Mouse (Mus musculus): ENCODE measurements at regions not wholly inside any gene's neighbourhood (a gene's known extent, or its start where the extent isn't known, plus 50 kb on each side); places are given as distances from the start of the nearest gene placed in this dataset.

- no peaks in the 10 kb centered on the region for H3K36me3 ChIP-seq
Observed at GRCm38 (mm10) chr15:87108411-87108810, 435.7 kb upstream of the Fam19a5 start.

GRCm38 (mm10) chr15:87122656-87123055, 421.4 kb upstream of the Fam19a5 start:
- Histone ChIP-seq H3K4me3 (no peak overlapping the region), H3K27me3 (no peaks in the 10 kb centered on the region), H3K27ac (no peak overlapping the region), H3K4me1 (no peaks in the 10 kb centered on the region), H3K4me2 (replicated peaks) (no peak overlapping the region), H3K9ac (no peak overlapping the region), H3K36me3 (no peaks in the 10 kb centered on the region), H3K9me3 (no peaks in the 10 kb centered on the region)
- no peak for ATAC-seq (ENCODE audit: insufficient number of reproducible peaks, insufficient read depth, low FRiP score, low TSS enrichment)
- 27% methylated on average over 4 of the region's 4 CpGs for WGBS

More at GRCm38 (mm10) chr15:87108411-87108810, 435.7 kb upstream of the Fam19a5 start:
- H3K4me3 ChIP-seq: no peak overlapping the region
- no peak overlapping the region for H3K9ac ChIP-seq
- H3K9me3 ChIP-seq: no peaks in the 10 kb centered on the region
- H3K4me2 ChIP-seq (replicated peaks): no peak overlapping the region
- no peaks in the 10 kb centered on the region for H3K4me1 ChIP-seq
- no peaks in the 10 kb centered on the region for H3K27me3 ChIP-seq
- 82% methylated on average over 7 of the region's 7 CpGs for WGBS
- no peak overlapping the region for H3K27ac ChIP-seq
- no peak for ATAC-seq (ENCODE audit: insufficient number of reproducible peaks, insufficient read depth, low FRiP score, low TSS enrichment)

- WGBS: 50% methylated on average over 6 of the region's 6 CpGs
- H3K9me3 ChIP-seq: no peaks in the 10 kb centered on the region
- no peak overlapping the region for H3K4me3 ChIP-seq
- H3K27me3 ChIP-seq: no peaks in the 10 kb centered on the region
- no peak overlapping the region for H3K4me2 ChIP-seq (replicated peaks)
- no peak for ATAC-seq (ENCODE audit: insufficient number of reproducible peaks, insufficient read depth, low FRiP score, low TSS enrichment)
- no peaks in the 10 kb centered on the region for H3K36me3 ChIP-seq
- H3K4me1 ChIP-seq: no peaks in the 10 kb centered on the region
- no peak overlapping the region for H3K9ac ChIP-seq
- no peak overlapping the region for H3K27ac ChIP-seq
Observed at GRCm38 (mm10) chr15:87125427-87126148, 418.5 kb upstream of the Fam19a5 start.

- Histone ChIP-seq H3K9ac (no peak overlapping the region), H3K27ac (no peak overlapping the region), H3K4me2 (replicated peaks) (no peak overlapping the region), H3K27me3 (no peaks in the 10 kb centered on the region), H3K36me3 (no peaks in the 10 kb centered on the region), H3K4me1 (no peaks in the 10 kb centered on the region), H3K9me3 (no peaks in the 10 kb centered on the region), H3K4me3 (no peak overlapping the region)
- no peak for ATAC-seq (ENCODE audit: insufficient number of reproducible peaks, insufficient read depth, low FRiP score, low TSS enrichment)
Observed at GRCm38 (mm10) chr15:87138870-87139269, 405.2 kb upstream of the Fam19a5 start.

- no peak for ATAC-seq (ENCODE audit: insufficient number of reproducible peaks, insufficient read depth, low FRiP score, low TSS enrichment)
- no peak overlapping the region for H3K4me3 ChIP-seq
- H3K4me2 ChIP-seq (replicated peaks): no peak overlapping the region
- no peak overlapping the region for H3K9ac ChIP-seq
- no peaks in the 10 kb centered on the region for H3K27me3 ChIP-seq
- no peaks in the 10 kb centered on the region for H3K9me3 ChIP-seq
- H3K36me3 ChIP-seq: no peaks in the 10 kb centered on the region
- WGBS: 78% methylated on average over 5 of the region's 5 CpGs
- H3K27ac ChIP-seq: no peak overlapping the region
- no peaks in the 10 kb centered on the region for H3K4me1 ChIP-seq
Observed at GRCm38 (mm10) chr15:87169136-87169535, 375.0 kb upstream of the Fam19a5 start.

GRCm38 (mm10) chr15:87170890-87171289, 373.2 kb upstream of the Fam19a5 start:
- Histone ChIP-seq H3K4me2 (replicated peaks) (no peak overlapping the region), H3K9me3 (no peaks in the 10 kb centered on the region), H3K27ac (no peak overlapping the region), H3K27me3 (no peaks in the 10 kb centered on the region), H3K36me3 (no peaks in the 10 kb centered on the region), H3K9ac (no peak overlapping the region), H3K4me1 (no peaks in the 10 kb centered on the region), H3K4me3 (no peak overlapping the region)
- ATAC-seq (ENCODE audit: insufficient number of reproducible peaks, insufficient read depth, low FRiP score, low TSS enrichment): no peak
- 73% methylated on average over 4 of the region's 4 CpGs for WGBS

- Histone ChIP-seq H3K4me3 (no peak overlapping the region), H3K9me3 (no peaks in the 10 kb centered on the region), H3K9ac (no peak overlapping the region), H3K4me2 (replicated peaks) (no peak overlapping the region), H3K36me3 (no peaks in the 10 kb centered on the region), H3K27me3 (no peaks in the 10 kb centered on the region), H3K27ac (no peak overlapping the region), H3K4me1 (no peaks in the 10 kb centered on the region)
- no peak for ATAC-seq (ENCODE audit: insufficient number of reproducible peaks, insufficient read depth, low FRiP score, low TSS enrichment)
- WGBS: 94% methylated on average over 2 of the region's 2 CpGs
Observed at GRCm38 (mm10) chr15:87173096-87173495, 371.0 kb upstream of the Fam19a5 start.

GRCm38 (mm10) chr15:87178646-87179045, 365.5 kb upstream of the Fam19a5 start:
- Histone ChIP-seq H3K36me3 (no peaks in the 10 kb centered on the region), H3K4me1 (no peaks in the 10 kb centered on the region), H3K27me3 (no peaks in the 10 kb centered on the region), H3K9ac (no peak overlapping the region), H3K9me3 (no peaks in the 10 kb centered on the region), H3K4me2 (replicated peaks) (no peak overlapping the region), H3K4me3 (no peak overlapping the region), H3K27ac (no peak overlapping the region)
- no peak for ATAC-seq (ENCODE audit: insufficient number of reproducible peaks, insufficient read depth, low FRiP score, low TSS enrichment)
- 86% methylated on average over 7 of the region's 7 CpGs for WGBS

GRCm38 (mm10) chr15:87180836-87181235, 363.3 kb upstream of the Fam19a5 start:
- Histone ChIP-seq H3K4me1 (no peaks in the 10 kb centered on the region), H3K9me3 (no peaks in the 10 kb centered on the region), H3K4me3 (no peak overlapping the region), H3K9ac (no peak overlapping the region), H3K36me3 (no peaks in the 10 kb centered on the region), H3K27me3 (no peaks in the 10 kb centered on the region), H3K4me2 (replicated peaks) (no peak overlapping the region), H3K27ac (no peak overlapping the region)
- no peak for ATAC-seq (ENCODE audit: insufficient number of reproducible peaks, insufficient read depth, low FRiP score, low TSS enrichment)
- WGBS: 77% methylated on average over 1 of the region's 1 CpGs

GRCm38 (mm10) chr15:87184248-87184647, 359.9 kb upstream of the Fam19a5 start:
- H3K9ac ChIP-seq: no peak overlapping the region
- no peak for ATAC-seq (ENCODE audit: insufficient number of reproducible peaks, insufficient read depth, low FRiP score, low TSS enrichment)
- no peaks in the 10 kb centered on the region for H3K4me1 ChIP-seq
- H3K36me3 ChIP-seq: no peaks in the 10 kb centered on the region
- H3K27ac ChIP-seq: no peak overlapping the region
- WGBS: 78% methylated on average over 7 of the region's 7 CpGs
- no peaks in the 10 kb centered on the region for H3K27me3 ChIP-seq
- H3K4me3 ChIP-seq: no peak overlapping the region
- H3K9me3 ChIP-seq: no peaks in the 10 kb centered on the region
- H3K4me2 ChIP-seq (replicated peaks): no peak overlapping the region

GRCm38 (mm10) chr15:87188816-87189455, 355.2 kb upstream of the Fam19a5 start:
- no peak for ATAC-seq (ENCODE audit: insufficient number of reproducible peaks, insufficient read depth, low FRiP score, low TSS enrichment)
- WGBS: 79% methylated on average over 9 of the region's 9 CpGs

GRCm38 (mm10) chr15:87191901-87192300, 352.2 kb upstream of the Fam19a5 start:
- no peak for ATAC-seq (ENCODE audit: insufficient number of reproducible peaks, insufficient read depth, low FRiP score, low TSS enrichment)
- Histone ChIP-seq H3K27me3 (no peaks in the 10 kb centered on the region), H3K27ac (no peak overlapping the region), H3K9me3 (no peaks in the 10 kb centered on the region), H3K4me1 (0 out of 2 replicates have a peak, but pooled peaks cover 6% of the 10 kb centered on the region), H3K4me2 (replicated peaks) (no peak overlapping the region), H3K36me3 (no peaks in the 10 kb centered on the region), H3K9ac (no peak overlapping the region), H3K4me3 (no peak overlapping the region)
- WGBS: 71% methylated on average over 4 of the region's 4 CpGs

More at GRCm38 (mm10) chr15:87188816-87189455, 355.2 kb upstream of the Fam19a5 start:
- no peak overlapping the region for H3K9ac ChIP-seq
- H3K4me1 ChIP-seq: no peaks in the 10 kb centered on the region
- no peaks in the 10 kb centered on the region for H3K36me3 ChIP-seq
- H3K27ac ChIP-seq: no peak overlapping the region
- no peaks in the 10 kb centered on the region for H3K27me3 ChIP-seq
- H3K9me3 ChIP-seq: no peaks in the 10 kb centered on the region
- H3K4me2 ChIP-seq (replicated peaks): no peak overlapping the region
- no peak overlapping the region for H3K4me3 ChIP-seq
